Mouse (Mus musculus): ENCODE measurements at regions not wholly inside any gene's neighbourhood (a gene's known extent, or its start where the extent isn't known, plus 50 kb on each side); places are given as distances from the start of the nearest gene placed in this dataset.

DNA sequence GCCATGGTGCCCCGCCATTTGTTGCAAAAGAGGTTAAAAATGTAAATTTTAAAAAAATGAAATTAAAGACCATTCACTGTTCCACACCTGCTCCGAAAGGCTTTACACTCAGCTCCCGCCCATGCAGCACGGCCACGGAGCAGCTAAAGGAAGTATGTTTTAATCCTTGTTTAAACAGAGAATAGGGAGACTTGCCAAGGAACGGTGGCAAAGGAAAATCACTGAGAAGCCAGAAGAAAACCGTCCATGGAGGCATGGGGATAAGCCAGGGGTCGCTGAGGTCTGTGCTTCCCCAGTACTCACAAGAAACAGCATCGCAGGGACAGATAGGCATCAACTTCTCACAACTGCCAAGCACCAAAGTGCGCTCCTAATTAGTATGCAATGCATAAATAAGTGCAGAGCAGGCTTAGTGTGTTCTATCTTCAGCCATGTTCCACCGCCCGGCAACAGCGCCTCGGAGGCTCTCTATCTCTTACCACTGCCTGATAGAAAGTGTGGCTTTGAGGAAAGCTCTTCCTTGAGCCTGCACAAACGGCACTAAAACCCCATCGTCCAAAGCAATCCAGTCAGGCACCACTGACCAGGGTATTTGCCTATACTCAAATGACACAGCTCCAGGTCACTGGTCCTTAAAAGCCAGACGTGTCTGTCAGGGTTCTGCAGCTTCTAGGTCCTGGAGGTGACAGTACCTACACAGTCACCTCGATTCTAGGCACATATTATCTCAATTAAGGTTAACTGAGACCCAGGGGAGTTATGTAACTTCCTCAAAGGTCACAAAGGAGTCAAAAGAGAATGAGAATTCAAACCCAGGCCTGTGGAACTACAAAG is 196.8 kb upstream of the Smim15 start:
- Histone ChIP-seq H3K4me1 (ENCODE audit: control insufficient read depth, insufficient read depth) (peaks cover 21% of the 10 kb centered on the region; the same call in 1 of the 2 replicates), H3K9me3 (replicated peaks; ENCODE audit: control insufficient read depth, low read length) (no peaks in the 10 kb centered on the region), H3K27ac (ENCODE audit: low read depth) (no peak overlapping the region), H3K4me3 (ENCODE audit: low read depth, low read length) (0 out of 2 replicates have a peak overlapping the region, but pooled peaks have one; percentile 6), H3K36me3 (replicated peaks; ENCODE audit: control insufficient read depth, insufficient read depth, low read length) (no peaks in the 10 kb centered on the region), H3K9ac (replicated peaks; ENCODE audit: low read depth, low read length) (no peak overlapping the region), H3K4me2 (ENCODE audit: low read depth, low read length) (peak overlapping the region; percentile 22), H3K27me3 (ENCODE audit: control insufficient read depth, insufficient read depth, low read length) (no peaks in the 10 kb centered on the region)
- DNase-seq (ENCODE audit: low spot score): no peak
- WGBS: 44% methylated on average over 18 of the region's 18 CpGs
- ATAC-seq (ENCODE audit: insufficient read depth, low read depth): no peak
- TF ChIP-seq CTCF (IDR thresholded peaks at IDR 0.05; ENCODE audit: low read depth): no peak
- TF ChIP-seq EP300 (IDR thresholded peaks at IDR 0.05; ENCODE audit: low read depth): no peak

DNA sequence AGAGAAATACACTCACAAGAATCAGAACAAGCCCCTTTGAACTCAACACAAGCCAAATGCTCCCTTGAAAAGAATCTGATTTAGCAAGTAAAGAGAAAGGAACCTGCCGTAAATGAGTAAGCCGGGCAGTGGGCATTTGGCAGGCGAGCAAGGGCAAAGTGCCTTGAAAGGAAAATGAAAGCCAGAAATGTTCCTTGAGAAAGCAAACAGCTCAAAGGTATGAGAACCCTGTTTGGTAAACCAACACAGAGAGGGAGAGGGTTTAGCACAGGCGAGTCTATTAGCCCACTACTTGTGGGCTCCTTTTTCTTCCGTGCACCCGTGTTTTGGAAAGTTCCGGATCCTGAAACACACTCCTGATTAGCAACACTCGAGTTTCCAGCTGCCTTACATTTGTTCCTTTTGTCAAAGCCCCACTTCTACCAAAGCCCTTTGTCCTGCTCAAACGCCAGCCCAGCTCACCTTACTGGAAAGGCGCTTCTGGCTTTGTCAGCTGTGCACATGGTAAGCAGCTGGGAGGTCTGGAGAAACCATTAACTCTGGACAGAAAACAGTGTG is 197.5 kb upstream of the Smim15 start:
- peaks cover 21% of the 10 kb centered on the region; the same call in 1 of the 2 replicates for H3K4me1 ChIP-seq (ENCODE audit: control insufficient read depth, insufficient read depth)
- DNase-seq (ENCODE audit: low spot score): no peak
- 0 out of 2 replicates have a peak overlapping the region, but pooled peaks have one; percentile 6 for H3K4me3 ChIP-seq (ENCODE audit: low read depth, low read length)
- WGBS: 59% methylated on average over 10 of the region's 10 CpGs
- TF ChIP-seq CTCF (IDR thresholded peaks at IDR 0.05; ENCODE audit: low read depth): no peak
- TF ChIP-seq EP300 (IDR thresholded peaks at IDR 0.05; ENCODE audit: low read depth): no peak
- ATAC-seq (ENCODE audit: insufficient read depth, low read depth): no peak
- H3K9ac ChIP-seq (replicated peaks; ENCODE audit: low read depth, low read length): no peak overlapping the region
- no peaks in the 10 kb centered on the region for H3K36me3 ChIP-seq (replicated peaks; ENCODE audit: control insufficient read depth, insufficient read depth, low read length)
- H3K9me3 ChIP-seq (replicated peaks; ENCODE audit: control insufficient read depth, low read length): no peaks in the 10 kb centered on the region
- no peaks in the 10 kb centered on the region for H3K27me3 ChIP-seq (ENCODE audit: control insufficient read depth, insufficient read depth, low read length)
- peak overlapping the region; percentile 22 for H3K4me2 ChIP-seq (ENCODE audit: low read depth, low read length)
- H3K27ac ChIP-seq (ENCODE audit: low read depth): no peak overlapping the region

DNA sequence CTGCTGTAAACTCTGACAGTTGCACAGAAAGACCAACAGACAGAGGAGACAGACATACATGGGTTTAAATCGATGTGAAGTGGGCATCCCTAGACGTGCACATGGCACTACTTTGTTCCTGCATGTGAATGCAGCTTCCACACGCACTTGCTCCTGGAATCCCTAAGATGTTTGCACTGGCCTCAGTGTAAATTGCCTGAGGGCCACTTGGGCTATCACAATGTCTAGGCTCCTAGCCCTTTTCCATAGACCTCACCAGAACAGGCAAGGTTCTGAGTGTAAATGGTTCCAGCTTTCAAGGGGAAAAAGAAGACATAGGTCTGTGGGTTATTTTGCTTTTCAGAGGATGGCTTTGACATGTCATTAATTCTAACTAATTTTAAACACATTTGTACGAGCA is 198.4 kb upstream of the Smim15 start:
- TF ChIP-seq EP300 (IDR thresholded peaks at IDR 0.05; ENCODE audit: low read depth): no peak
- TF ChIP-seq CTCF (IDR thresholded peaks at IDR 0.05; ENCODE audit: low read depth): no peak
- ATAC-seq (ENCODE audit: insufficient read depth, low read depth) (no peak), DNase-seq (ENCODE audit: low spot score) (no peak)
- 77% methylated on average over 4 of the region's 4 CpGs for WGBS
- H3K9me3 ChIP-seq (replicated peaks; ENCODE audit: control insufficient read depth, low read length): no peaks in the 10 kb centered on the region
- H3K9ac ChIP-seq (replicated peaks; ENCODE audit: low read depth, low read length): no peak overlapping the region
- no peak overlapping the region for H3K4me3 ChIP-seq (ENCODE audit: low read depth, low read length)
- H3K36me3 ChIP-seq (replicated peaks; ENCODE audit: control insufficient read depth, insufficient read depth, low read length): no peaks in the 10 kb centered on the region
- no peak overlapping the region for H3K4me2 ChIP-seq (ENCODE audit: low read depth, low read length)
- H3K27me3 ChIP-seq (ENCODE audit: control insufficient read depth, insufficient read depth, low read length): no peaks in the 10 kb centered on the region
- H3K4me1 ChIP-seq (ENCODE audit: control insufficient read depth, insufficient read depth): peaks cover 21% of the 10 kb centered on the region; the same call in 1 of the 2 replicates
- H3K27ac ChIP-seq (ENCODE audit: low read depth): no peak overlapping the region

DNA sequence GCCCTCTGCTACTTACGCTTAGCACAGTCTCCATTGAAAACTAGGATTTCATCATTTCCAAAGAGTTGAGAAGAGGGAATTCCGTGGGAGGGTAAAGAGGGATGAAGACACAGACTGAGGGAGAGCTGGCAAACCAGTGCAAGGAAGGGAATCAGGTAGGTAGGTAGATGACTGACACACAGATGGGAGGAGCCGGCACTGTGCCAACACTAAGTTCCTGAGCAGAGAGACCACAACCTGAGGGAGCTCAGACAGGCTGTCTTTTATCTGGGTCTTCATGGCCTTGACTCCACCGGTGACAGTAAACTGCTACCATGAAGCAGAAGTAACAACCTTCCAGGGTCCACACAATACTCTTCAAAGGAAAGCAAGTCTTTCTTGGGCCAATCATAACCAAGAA is 200.2 kb upstream of the Smim15 start:
- H3K4me3 ChIP-seq (ENCODE audit: low read depth, low read length): no peak overlapping the region

DNA sequence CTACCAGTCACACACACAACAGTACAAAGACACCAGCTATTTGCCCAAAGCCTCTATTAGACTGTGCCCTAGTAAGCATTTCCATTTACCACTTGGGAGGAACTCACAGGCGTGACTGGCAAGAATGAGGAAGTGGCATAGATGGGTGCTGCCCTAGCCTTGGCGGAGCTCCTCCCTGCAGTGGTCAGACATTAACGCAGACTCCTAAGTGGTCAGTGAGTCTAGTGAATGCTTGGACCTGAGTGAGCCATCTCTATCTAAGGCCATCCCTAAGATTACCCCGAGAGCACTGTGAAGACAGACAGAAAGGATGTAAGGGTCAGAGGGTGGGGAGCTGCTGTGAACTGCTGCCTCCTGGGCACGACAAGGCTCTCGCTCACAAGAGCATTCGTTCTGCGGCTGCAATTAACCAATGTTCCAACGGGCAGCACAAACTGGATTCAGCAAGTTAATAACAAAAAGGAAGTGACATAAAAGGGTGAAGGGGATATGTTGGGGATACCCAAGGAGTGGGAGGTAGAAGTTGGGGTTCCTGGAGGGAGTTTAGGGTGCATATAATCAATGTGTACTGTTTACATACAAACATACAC is 206.0 kb upstream of the Smim15 start:
- 71% methylated on average over 9 of the region's 9 CpGs for WGBS
- Histone ChIP-seq H3K27ac (ENCODE audit: low read depth) (no peak overlapping the region), H3K27me3 (ENCODE audit: control insufficient read depth, insufficient read depth, low read length) (no peaks in the 10 kb centered on the region), H3K4me1 (ENCODE audit: control insufficient read depth, insufficient read depth) (peaks cover 3% of the 10 kb centered on the region; the same call in 1 of the 2 replicates), H3K4me3 (ENCODE audit: low read depth, low read length) (no peak overlapping the region), H3K9me3 (replicated peaks; ENCODE audit: control insufficient read depth, low read length) (no peaks in the 10 kb centered on the region), H3K4me2 (ENCODE audit: low read depth, low read length) (no peak overlapping the region), H3K36me3 (replicated peaks; ENCODE audit: control insufficient read depth, insufficient read depth, low read length) (no peaks in the 10 kb centered on the region), H3K9ac (replicated peaks; ENCODE audit: low read depth, low read length) (no peak overlapping the region)
- no peak for TF ChIP-seq CTCF (IDR thresholded peaks at IDR 0.05; ENCODE audit: low read depth)
- no peak for TF ChIP-seq EP300 (IDR thresholded peaks at IDR 0.05; ENCODE audit: low read depth)
- no peak for DNase-seq (ENCODE audit: low spot score)
- no peak for ATAC-seq (ENCODE audit: insufficient read depth, low read depth)

More for the DNA sequence above, 200.2 kb upstream of the Smim15 start:
- no peak overlapping the region for H3K27ac ChIP-seq (ENCODE audit: low read depth)
- H3K4me2 ChIP-seq (ENCODE audit: low read depth, low read length): no peak overlapping the region
- H3K36me3 ChIP-seq (replicated peaks; ENCODE audit: control insufficient read depth, insufficient read depth, low read length): no peaks in the 10 kb centered on the region
- ATAC-seq (ENCODE audit: insufficient read depth, low read depth) (no peak), DNase-seq (ENCODE audit: low spot score) (no peak)
- no peaks in the 10 kb centered on the region for H3K9me3 ChIP-seq (replicated peaks; ENCODE audit: control insufficient read depth, low read length)
- no peaks in the 10 kb centered on the region for H3K27me3 ChIP-seq (ENCODE audit: control insufficient read depth, insufficient read depth, low read length)
- TF ChIP-seq CTCF (IDR thresholded peaks at IDR 0.05; ENCODE audit: low read depth): no peak
- TF ChIP-seq EP300 (IDR thresholded peaks at IDR 0.05; ENCODE audit: low read depth): no peak
- peaks cover 21% of the 10 kb centered on the region; the same call in 1 of the 2 replicates for H3K4me1 ChIP-seq (ENCODE audit: control insufficient read depth, insufficient read depth)
- 77% methylated on average over 4 of the region's 4 CpGs for WGBS
- H3K9ac ChIP-seq (replicated peaks; ENCODE audit: low read depth, low read length): no peak overlapping the region
